Mouse (Mus musculus): ENCODE results near the gene Vcp.
A peak's percentile ranks its signal among the peaks of the same experiment; 100 is the strongest.
"Not testable (repeated sequence)": the region's sequence is repeated elsewhere in the genome, so short reads cannot be mapped to it uniquely, and the experiment has no call there.

The Vcp gene

DNA sequence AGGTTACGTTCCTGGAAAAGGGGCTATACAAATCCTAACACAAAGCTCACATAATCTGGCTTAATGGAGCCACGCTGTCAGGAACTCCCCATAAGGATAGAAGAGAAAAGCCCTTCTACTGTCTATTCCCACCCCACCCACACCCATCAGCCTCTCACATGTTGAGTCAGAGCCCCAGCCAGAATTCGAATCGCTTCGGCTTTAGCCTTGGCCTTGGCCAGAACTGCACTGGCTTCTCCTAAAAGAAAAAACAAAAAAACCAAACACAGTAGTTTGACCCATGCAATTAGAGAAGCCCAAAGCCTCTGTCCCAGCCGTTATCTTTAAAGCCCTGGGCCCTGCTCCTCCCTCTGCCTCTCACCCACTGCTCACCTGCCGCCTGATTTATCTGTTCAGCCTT lies 28.8 kb upstream of the Vcp start:
- no peak for DNase-seq (ENCODE audit: low spot score)

DNA sequence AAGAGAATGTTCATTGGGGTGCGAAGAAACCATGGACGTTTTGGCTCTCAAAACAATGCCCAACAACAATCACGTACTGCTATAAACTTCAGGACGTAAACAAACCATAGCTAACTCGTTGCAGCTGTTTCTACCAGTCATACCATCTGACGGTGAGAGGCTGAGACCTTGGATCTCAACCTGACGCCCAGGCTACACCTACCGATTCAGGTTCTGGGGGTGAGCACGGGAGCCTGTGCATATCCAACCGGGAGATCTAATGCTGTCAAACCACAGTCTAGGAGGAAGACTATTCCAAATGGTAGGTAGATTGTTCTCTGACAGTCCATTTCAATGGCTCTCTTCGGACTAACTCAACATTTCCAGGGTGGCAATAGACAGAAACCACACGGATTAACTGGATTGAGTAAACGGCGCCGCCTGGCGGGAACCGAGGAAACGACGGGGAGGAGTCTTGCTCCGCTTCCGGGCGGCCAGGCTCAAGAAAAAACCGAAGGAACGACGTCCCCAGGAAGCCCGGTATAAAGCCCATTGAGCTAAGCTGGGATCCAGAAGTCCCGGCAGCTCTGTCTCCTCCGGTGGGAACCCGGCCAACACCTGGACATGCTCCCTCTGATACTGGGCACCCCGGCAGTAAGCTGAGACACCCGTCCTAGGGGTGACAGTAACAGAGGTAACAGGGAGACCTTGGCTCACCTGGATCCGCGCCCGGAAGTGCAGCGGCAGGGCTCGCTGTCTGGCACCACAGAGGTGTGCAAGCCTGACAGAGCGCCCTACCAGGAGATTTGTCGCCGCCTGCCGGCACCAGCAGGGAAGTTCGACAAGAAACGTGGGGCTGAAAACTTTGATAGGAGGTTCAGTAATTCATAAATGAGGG lies 25.0 kb upstream of the Vcp start, which contains the start of gene Pigo:
Gene Pigo, minus strand, starts transcription at position 736 of the 877 bp plus-strand sequence.
- DNase-seq (ENCODE audit: low spot score): peak; percentile 96

DNA sequence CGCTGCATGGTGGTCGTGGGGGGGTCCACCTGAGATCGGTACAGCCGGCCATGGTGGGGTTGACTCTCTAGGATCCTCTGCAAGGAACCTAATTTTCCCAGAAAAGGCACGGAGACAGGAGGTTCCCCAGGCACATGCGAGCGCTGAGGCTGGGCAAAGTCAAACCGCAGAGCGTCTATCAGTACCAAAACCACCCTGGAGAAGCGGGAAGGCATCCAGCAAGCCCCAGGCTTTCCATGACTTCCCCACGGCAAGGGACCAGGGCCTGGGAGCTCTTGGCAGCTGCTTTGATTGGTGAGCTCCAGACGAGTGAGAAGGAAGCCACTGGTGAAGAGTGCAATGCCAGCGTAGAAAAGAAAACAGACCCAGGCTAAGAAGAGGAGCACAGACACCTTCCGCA lies 24.4 kb upstream of the Vcp start:
- no peak for DNase-seq (ENCODE audit: low spot score)

DNA sequence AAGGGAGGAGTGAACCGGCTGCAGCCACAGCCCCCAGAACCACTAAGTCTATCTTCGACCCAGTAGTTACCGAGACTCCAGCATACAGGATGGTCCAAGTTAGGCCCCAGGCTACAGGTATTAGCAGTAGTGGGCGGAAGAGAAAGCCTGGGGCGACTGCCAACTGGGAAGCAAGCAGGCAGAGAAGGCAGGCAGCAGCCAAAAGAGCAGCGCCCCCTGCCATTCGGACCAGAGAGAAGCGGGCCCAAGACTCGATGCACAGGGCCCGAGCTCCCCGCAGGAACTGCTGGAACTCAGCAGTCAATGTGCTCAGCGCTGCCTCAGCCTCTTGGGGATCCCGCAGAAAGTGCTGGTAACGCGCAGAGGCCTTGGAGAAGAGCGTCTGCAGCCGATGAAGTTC lies 21.0 kb upstream of the Vcp start:
- no peak for DNase-seq (ENCODE audit: low spot score)

DNA sequence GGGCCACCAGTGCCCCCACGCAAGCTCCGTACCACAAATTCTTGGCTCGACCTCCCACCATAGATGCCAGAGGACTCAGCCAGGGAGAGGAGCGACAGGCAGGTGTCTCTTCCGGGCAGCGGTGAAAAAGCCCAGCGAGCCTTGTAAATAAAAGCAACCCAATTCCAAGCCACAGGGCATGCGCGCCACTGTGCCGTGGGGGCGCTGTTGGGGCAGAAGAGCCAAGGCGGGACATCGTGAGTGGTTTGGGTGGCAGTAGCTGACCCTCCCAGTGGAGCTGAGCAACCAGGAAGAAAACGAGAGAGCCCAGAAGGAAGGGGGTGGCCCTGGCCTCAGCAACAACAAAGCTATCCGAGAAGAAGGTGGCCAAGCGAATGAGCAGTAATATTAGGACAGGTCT lies 20.6 kb upstream of the Vcp start:
- no peak for DNase-seq (ENCODE audit: low spot score)

DNA sequence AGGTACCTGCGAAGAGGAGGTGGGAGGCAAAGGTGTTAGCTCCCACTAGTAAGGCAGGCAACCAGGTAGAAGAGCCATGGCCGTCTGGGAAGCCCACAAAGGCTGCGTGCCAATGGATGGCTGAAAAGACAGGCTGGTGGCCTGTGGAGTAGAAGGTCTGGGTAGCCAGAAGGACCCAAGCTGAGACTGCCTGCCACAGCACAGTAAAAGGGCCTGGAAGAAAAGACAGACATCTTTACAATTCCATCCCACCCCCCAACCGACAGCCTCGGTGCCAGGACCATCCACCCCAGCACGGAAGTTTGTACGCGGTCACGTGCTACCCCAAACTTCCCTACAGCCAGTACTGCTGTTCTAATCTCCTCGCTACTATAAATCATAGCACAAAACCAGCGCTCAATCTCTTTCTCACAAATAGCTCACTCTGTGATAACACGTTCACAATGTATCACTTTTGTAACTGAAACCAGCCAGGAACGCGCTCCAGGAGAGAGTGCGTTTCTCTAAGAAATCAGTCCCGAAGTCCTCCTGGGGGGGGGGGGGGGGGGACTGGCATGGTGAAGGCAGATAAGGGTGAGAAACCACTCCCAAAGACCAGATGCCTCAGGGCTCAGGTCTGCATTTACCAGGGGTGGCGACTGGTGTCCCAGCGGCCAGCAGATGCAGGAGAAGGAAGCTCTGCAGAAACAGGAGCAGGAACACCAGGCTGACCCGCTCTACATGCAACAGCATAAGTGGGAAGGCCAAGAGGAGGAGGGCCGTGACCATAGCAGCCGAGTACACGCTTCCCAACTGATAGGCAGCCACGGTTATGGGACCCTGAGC lies 19.5 kb upstream of the Vcp start:
- no peak for DNase-seq (ENCODE audit: low spot score)

DNA sequence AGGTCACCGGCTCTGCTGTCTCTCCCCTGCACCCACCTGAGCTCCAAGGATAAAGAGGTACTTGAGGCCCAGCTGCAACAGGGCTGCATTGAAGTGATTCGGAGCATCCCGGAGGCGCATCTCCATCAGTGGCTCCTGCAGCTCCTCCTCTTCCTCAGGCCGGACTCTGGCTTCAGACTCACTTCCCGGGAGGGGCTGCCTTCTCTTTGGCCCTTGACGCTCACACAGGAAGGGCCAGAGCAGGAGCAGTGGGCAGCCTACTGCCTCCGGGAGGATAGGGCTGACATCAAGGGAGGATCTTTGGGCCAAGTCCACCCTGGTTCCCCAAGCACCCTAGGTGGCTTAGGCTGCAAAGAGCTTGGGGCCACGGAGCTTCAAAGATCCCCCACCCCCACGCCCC lies 18.9 kb upstream of the Vcp start:
- DNase-seq (ENCODE audit: low spot score): no peak

DNA sequence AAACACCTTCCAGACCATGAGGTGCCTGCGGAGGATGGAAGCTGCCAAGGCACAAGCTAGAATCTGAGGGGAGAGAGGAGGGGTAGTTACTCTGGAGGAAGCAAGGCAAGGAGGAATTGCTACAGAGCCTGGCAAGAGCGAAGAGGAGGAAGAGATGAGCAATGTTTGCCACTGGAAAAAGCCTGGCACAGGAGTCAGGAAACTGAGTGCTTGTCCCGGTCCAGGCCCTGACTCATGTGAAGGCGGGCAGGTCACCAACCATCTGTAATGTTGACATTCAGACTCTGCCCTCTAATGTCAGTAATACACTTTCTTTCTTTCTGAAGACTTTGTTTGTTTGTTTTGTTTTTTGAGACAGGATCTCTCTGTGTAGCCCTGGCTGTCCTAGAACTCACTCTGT lies 17.8 kb upstream of the Vcp start:
- no peak for DNase-seq (ENCODE audit: low spot score)

DNA sequence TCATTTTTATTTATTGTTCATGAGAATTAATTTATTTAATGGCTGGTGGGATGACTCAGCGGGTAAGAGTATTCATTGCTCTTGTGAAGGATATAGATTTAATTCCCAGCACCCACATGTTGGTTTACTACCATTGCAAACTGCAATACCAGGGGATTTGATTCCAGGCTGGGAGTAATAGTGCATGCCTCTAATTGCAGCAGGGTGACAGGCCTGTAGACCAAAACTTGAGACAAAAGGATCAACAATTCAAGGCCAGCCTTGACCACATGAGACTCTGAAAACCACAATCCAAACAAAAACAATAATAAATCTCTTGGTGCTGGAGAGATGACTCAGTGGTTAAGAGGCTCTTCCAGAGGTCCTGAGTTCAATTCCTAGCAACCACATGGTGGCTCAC lies 11.8 kb upstream of the Vcp start:
- DNase-seq (ENCODE audit: low spot score): no peak

DNA sequence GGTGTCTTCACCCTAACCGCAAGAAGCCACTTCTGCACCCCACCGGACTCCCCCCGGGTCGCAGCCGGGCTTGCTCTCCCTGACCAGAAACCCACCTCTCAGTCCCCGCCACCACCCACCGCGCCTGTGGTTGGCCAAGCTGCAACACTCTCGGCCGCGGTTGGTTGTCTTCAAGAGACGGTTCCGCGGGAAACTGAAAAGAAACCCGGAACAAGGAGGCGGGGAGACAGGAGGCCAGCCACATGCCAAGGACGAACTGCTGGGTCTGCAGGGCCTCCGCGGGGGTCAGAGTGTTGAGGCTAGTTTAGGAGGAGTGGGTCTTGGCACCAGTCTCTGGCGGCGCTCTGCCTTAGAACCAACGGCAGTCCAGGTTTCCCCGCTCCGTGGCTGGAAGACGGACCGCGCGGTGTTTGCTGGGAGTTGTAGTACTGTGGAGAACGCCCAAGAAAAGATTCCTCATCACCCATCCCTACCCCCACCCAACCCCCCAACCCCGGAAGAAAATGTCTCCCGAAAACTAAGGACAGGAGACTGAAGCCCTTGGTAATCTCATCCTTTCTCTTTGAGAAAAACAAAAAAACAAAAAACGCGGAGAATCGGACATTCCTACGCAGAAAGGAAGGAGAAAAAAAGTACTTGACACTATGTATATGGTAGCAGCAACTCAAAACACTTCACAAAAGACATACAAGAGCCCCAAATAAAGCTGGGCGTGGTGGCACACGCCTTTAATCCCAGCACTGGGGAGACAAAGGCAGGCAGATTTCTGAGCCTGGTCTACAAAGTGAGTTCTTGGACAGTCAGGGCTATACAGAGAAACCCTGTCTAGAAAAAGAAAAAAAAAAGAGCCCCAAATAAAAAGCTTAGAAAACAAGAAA lies 10.1 kb upstream of the Vcp start, which contains the start of gene Fancg:
Gene Fancg, minus strand, starts transcription at position 346 of the 878 bp plus-strand sequence.
- DNase-seq (ENCODE audit: low spot score): peak; percentile 83

DNA sequence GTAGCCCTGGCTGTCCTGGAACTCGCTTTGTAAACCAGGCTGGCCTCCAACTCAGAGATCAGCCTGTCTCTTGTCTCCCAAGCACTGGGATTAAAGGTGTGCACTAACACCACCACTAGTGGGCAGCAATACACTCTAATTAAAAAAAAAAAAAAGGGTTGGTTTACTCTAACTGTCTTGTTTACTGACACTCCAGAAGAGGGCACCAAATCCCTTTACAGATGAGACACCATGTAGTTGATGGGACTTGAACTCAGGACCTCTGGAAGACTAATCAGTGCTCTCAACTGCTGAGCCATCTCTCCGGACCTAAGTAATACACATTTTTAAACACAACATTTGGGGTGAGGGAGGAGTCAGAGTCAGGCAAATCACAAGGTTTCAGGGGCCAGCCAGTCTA lies 5.5 kb upstream of the Vcp start:
- no peak for DNase-seq (ENCODE audit: low spot score)

DNA sequence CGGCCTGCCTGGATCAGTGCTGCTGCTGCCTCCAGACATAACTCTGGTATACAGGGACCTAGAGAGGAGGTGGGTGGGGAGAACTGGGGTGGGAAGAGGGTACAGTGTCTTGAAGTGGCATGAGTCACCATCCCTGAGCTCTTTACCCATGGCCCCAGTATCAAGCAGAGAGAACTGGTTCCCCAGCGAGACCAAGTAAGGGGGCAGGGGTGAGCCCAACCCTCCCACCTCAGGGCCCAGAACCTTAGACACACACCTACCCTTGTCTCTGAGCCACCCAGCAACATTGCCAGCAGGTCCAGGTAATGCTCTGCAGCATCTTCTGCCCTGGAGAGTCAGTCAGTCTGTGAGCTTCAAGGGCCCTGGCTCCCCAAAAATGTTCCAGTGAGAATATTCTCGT lies 4.6 kb upstream of the Vcp start:
- no peak for DNase-seq (ENCODE audit: low spot score)

DNA sequence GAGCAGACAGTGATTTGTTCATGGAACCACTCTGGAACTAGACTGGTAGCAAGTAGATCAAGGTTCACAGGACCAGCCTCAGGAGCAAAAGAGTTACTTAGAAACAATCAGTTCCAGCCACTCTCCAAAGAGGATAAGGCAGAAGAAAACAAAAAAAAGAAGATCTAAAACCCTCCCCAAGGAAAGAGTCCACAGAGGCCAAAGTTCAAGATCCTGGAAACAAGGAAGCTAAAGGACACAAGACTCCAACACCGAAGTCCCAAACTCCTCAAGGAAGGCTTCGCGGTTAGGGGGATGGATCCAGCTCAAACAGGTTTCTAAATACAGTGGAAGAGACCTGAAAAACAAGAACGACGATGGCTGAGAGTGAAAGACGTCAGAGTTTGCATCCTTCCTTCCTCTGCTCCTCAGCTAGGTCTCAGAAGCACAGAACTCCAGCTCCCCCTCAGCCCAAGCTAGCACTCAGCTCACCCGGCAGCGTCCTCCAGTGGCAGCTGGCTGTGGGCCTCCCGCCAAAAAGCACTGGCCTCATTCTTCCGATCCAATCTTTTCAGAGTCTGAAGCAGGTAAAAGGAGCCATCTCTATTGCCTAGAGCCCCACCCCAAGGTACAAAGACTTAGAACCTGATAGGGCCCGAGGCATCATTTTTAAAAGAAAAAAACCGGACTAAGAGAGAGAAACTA lies 2.6 kb upstream of the Vcp start:
- no peak for DNase-seq (ENCODE audit: low spot score)

DNA sequence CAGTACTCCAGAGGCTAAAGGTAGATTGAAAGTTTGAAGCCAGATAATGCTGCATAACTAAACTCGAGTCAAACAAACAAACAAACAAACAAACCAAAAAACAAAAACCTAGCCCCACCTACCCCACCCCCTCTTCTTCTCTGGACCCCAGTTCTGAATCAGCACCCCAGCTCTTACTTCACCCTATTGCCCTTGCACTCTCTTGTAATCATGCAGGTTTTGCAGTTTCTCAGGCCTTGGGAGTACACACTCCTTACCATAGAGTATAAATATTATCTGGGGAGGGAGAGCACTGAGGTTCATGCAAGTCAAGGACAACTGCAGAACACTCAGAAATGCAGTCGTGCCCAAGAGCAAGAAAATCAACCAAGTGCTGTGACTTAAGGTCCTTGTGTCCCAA lies 965 bp upstream of the Vcp start:
- no peak for DNase-seq (ENCODE audit: low spot score)

DNA sequence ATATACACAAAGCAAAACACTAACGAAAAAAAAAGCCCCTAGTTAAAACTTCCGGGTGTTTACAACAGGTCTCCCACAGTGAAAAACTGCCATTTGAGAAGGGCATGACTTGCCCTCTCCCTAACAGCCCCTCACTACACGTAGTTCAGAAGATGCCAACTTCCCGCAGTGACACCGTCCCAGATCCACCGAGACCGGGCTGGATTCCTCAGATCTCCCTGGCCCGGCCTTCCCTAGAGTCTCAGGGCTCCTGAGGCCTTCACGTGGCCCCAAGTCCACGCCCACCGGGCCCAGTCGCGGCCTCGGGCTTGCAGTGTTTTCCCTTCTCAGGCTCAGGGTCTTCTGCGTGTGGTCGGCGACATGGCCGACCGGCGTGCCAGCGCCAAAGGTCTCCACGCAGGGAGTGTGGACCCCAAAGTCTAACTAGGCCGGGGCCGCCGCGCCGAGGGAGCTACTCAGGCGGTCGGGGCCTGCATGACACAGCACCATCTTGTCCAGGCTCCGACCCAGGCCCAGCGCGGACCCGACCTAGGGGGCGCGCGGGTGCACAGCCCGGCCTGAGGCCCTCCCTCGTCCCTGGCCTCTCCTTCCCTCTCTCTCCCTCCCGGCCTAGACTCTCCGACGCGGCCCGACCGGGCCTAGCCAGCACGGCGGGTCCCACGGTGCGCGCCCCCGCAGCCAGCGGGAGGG lies 711 bp downstream of the Vcp start:
- DNase-seq (ENCODE audit: low spot score): peak; percentile 75

DNA sequence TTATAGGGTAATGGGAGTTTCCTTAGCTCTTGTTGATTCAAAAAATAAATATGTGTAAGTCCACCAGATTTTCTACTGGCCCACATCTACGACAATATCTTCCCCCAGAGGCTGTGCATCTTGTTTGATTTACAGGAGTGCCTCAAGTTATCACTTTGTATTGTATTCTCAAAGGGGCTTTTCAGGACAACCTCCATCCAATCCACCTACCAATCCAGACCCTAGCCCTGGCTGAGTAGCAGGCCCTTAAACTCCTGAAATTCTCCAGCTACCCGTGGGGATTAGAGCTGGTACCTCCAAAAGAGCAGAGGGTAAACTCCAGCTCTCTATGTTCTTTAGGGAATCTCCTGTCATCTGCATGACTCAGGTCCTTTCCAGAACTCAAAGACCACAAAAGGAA lies 2.3 kb downstream of the Vcp start:
- DNase-seq (ENCODE audit: low spot score): no peak

DNA sequence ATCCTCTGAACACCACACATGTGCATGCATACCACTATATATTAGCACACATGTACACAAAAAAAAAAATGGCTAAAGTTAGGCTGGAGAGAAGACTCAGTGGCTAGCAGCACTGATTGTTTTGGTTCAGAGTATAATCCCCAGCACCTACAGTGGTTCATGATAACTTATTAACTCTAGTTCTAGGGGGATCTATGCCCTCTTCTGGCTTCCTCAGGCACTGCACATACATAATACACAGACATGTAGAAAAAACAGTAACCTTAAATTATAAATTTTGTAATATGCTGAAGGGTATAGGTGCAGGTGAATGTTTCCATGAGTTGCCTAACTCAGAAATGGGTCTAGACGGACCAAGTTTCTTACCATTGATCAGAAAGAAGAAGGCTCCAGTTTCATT lies 12.0 kb downstream of the Vcp start:
- no peak for DNase-seq (ENCODE audit: low spot score)

DNA sequence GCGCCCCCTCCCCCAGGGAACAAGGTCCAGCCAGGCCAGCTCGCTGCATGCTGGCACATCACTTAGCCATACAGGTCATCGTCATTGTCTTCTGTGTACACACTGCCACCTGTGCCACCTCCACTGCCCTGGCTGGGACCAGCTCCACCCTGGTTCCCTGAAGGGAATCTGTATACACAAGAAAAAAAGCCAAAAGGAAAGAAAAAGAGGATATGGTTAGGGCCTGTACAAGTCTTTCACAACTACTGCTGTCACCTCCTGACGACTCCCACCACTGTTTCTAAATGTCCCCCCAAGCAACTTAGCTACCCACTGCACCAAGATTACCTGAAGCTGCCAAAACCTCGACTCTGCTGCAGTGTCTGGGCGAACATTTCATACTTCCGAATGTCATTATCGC lies 19.8 kb downstream of the Vcp start:
- not testable (repeated sequence) for DNase-seq (ENCODE audit: low spot score)

DNA sequence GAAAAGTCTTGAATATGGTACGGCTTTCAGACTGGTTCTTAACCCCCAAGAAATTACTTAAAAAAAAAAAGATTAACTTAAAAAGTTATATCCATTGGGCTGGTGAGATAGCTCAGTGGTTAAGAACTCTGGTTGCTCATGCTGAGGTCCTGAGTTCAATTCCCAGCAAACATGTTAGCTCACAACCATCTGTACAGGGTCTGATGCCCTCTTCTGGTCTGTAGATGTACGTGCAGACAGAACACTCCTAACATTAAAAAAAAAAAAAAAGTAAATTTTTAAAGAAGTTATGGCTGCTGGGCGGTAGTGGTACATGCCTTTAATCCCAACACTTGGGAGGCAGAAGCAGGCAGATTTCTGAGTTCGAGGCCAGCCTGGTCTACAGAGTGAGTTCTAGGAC lies 22.2 kb downstream of the Vcp start:
- no peak for DNase-seq (ENCODE audit: low spot score)

DNA sequence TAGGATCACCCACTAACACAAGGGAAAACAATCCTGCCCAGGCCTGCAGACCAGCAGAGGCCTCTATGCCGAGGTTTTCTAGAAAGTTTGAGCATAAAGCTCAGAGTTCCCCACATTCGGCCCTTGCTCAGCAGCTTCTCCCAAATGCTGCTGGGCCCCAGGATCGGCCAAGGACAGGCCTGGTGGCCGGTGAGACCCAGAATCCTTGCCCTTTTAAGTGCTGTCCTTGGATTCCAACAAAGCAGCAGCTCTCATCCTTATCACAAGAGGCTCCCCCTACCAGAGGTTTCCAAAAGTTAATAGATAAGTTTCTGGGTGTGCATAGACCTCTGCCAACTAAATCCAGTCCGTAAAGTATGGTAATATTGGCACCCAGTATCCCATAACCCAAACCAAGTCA lies 26.4 kb downstream of the Vcp start:
- no peak for DNase-seq (ENCODE audit: low spot score)

DNA sequence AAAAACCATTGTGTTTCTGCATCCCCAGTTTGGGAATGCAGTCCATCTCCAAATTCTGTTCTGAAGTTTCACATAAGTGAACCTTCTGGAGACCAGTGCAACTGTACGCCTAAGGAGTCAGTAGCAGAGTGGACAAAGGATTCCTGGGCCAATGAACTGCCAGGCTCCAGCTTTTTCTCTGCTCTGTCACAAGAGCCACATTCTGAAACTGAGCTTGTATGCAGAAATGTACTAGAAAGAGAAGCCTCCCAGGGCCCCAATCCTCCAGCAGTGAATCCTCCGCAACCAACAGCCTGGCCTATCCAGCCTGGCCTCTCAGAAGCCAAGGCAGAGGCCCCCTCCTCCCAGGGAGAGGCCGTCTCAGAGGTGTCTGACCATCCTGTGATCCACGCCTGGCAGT lies 27.4 kb downstream of the Vcp start:
- DNase-seq (ENCODE audit: low spot score): no peak
